Mouse (Mus musculus) midbrain, postnatal 0 days (tissue): ENCODE data around the gene Gm21969. TPM values are rescaled to one million over a fixed set of nuclear protein-coding genes. Genes with fewer than 3 reads are reported as not detected.

Experiments used
- ATAC-seq: fragments of 200-750 bp; cut with Nextera tagmentation; 2 replicates; pipeline ENCODE4 v1.8.0; 2017; ENCODE audit warnings: moderate number of reproducible peaks, mild to moderate bottlenecking, moderate TSS enrichment, moderate library complexity; ENCODE audit not compliant: low FRiP score
- DNase-seq: peaks from one replicate; pipeline ENCODE4 v3.0.0-alpha.2; 2015; ENCODE audit warnings: low spot score
- H3K27ac ChIP-seq: fragments of 300-500 bp; sonication (generic); 2 replicates; pipeline ENCODE4 v1.5.1; 2014; ENCODE audit warnings: low read depth, mild to moderate bottlenecking, low read length, mixed read lengths
- H3K27me3 ChIP-seq: fragments of 300-500 bp; sonication (generic); 2 replicates; pipeline ENCODE4 v1.6.1; 2014; ENCODE audit warnings: low read length, control low read depth, mixed read lengths; ENCODE audit not compliant: insufficient read depth
- H3K36me3 ChIP-seq: fragments of 300-500 bp; sonication (generic); 2 replicates; pipeline ENCODE4 v1.6.1; 2014; ENCODE audit warnings: low read length, control low read depth, mixed read lengths; ENCODE audit not compliant: insufficient read depth
- H3K4me1 ChIP-seq: fragments of 300-500 bp; sonication (generic); 2 replicates; pipeline ENCODE4 v1.6.1; 2014; ENCODE audit warnings: mild to moderate bottlenecking, control low read depth, antibody characterized with exemption, low read length, mixed read lengths; ENCODE audit not compliant: insufficient read depth
- H3K4me2 ChIP-seq: fragments of 300-500 bp; sonication (generic); 2 replicates; pipeline ENCODE4 v1.6.1; 2014; ENCODE audit warnings: low read depth, mild to moderate bottlenecking, low read length, mixed read lengths; ENCODE audit not compliant: poor library complexity, severe bottlenecking
- H3K4me3 ChIP-seq: fragments of 300-500 bp; sonication (generic); 2 replicates; pipeline ENCODE4 v1.5.1; 2014; ENCODE audit warnings: low read depth, mild to moderate bottlenecking, low read length, moderate library complexity
- H3K9ac ChIP-seq: fragments of 300-500 bp; sonication (generic); replicated peaks from 2 replicates; pipeline ENCODE4 v1.6.1; 2014; ENCODE audit warnings: mild to moderate bottlenecking, low read length, moderate library complexity, mixed read lengths; ENCODE audit not compliant: poor library complexity, severe bottlenecking
- H3K9me3 ChIP-seq: fragments of 300-500 bp; sonication (generic); 2 replicates; pipeline ENCODE4 v1.6.1; 2016; ENCODE audit warnings: low read length, control low read depth
- CTCF ChIP-seq: IDR thresholded peaks from 2 replicates; pipeline ENCODE4 v1.5.1; 2016; ENCODE audit warnings: antibody characterized with exemption, mild to moderate bottlenecking
- WGBS: fragments of 180-500 bp; shearing (Covaris S2); extraction: QIAGEN DNeasy Blood & Tissue Kit; methylation state at CpG from one replicate; pipeline ENCODE4 v1.1.7; 2014; 5-methylcytosine and 5-hydroxymethylcytosine counted together
- polyA plus RNA-seq: library from polyadenylated mRNA; unstranded; fragments of >200 nt; fragmentation: Nextera tagmentation; extraction: Ambion mirVana; gene quantifications from 2 replicates; pipeline ENCODE4 v1.2.1, GENCODE M21; 2015
- total RNA-seq: library from RNA; depleted of rRNA; stranded (reverse); fragments of >200 nt; gene quantifications from 2 replicates; pipeline ENCODE4 v1.2.3, GENCODE M21; 2014

Gene Gm21969
- total and polyA plus RNA-seq, 2 experiments from 2014 or later: not detected

DNA sequence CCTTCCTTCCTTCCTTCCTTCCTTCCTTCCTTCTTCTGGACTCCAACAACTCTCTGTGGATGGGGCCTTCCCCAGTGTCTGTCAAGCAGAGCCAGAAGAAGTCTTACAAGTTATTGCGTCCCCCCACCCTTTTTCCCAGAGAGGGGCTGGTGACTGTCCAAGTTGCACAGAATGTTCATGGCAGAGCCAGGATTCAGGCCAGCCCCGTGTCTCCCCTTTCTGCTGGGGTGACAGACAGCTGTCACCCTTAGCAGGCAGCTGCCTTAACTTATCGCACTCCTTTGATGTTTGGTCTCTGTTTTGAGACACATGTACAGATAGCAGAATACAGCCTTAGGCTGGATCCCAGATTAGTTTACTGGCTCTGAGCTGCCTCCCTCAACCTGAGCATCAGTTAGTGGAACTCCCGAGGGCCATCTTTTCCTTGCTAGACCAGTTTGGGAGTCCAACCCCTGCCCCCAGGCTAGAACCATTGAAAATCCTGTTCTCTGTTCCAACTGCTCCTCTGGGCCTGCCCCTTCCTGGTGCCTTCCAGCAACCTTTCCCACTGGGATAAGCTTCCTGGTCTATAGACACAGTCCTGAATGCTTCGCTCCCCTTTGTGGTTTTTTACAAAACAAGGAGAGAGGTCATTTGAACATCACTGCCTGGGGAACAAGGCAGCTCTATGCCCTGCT, 13.5 kb upstream of the Gm21969 start:
- TF ChIP-seq CTCF: no peak
- WGBS: 35% methylated on average over 5 of the region's 5 CpGs
- H3K4me2 ChIP-seq: no peak overlapping the region
- H3K27me3 ChIP-seq: no peaks in the 10 kb centered on the region
- no peak overlapping the region for H3K4me3 ChIP-seq
- H3K9me3 ChIP-seq: no peaks in the 10 kb centered on the region
- H3K4me1 ChIP-seq: no peaks in the 10 kb centered on the region
- DNase-seq: no peak
- no peaks in the 10 kb centered on the region for H3K36me3 ChIP-seq
- no peak overlapping the region for H3K9ac ChIP-seq
- no peak for ATAC-seq
- H3K27ac ChIP-seq: no peak overlapping the region

DNA sequence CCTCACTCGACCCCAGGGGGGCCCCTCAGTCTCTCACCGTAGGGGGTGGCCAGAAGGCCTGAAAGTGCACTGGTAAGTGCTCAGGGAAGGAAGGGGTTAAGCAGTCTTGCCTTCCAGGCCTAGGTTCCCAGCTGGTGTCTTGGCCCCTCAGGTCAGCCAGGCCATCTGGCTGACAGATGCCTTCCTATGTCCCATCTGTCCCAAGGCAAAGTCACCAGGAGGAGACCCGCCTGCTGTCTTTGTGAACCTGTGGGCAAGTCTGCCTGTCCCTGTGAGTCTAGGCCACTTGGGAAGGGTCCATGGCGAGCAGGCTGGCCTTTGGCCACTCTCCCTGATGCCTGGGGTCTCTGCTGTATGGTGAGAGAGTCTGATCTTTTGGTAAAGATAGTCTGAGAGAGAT, 12.5 kb upstream of the Gm21969 start:
- H3K36me3 ChIP-seq: no peaks in the 10 kb centered on the region
- H3K9ac ChIP-seq: no peak overlapping the region
- no peak overlapping the region for H3K27ac ChIP-seq
- TF ChIP-seq CTCF: no peak
- 53% methylated on average over 4 of the region's 4 CpGs for WGBS
- peak; percentile 70 for DNase-seq
- no peak overlapping the region for H3K4me2 ChIP-seq
- no peak overlapping the region for H3K4me3 ChIP-seq
- H3K9me3 ChIP-seq: no peaks in the 10 kb centered on the region
- H3K4me1 ChIP-seq: peaks cover 1% of the 10 kb centered on the region; the same call in 1 of the 2 replicates
- no peaks in the 10 kb centered on the region for H3K27me3 ChIP-seq
- no peak for ATAC-seq

DNA sequence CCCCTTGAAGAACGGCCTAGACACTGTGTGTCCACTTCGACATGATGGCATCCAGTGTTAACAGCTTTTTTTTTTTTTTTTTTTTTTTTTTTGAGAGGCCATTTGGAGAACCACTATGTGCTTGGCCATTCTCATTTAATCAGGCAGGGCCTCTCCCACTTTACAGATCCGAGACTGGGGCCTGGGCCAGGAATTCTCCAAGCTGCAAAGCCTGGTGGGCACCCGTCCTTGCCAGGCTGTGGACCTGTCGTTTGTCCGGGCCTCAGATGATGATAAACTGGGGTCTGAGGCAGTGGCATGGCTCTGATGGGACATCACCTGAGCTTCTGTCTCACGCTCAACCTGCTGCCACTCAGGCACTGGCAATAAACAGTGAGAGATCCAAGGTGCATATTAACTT, 10.1 kb upstream of the Gm21969 start:
- DNase-seq: no peak
- 78% methylated on average over 7 of the region's 7 CpGs for WGBS
- no peak overlapping the region for H3K27ac ChIP-seq

DNA sequence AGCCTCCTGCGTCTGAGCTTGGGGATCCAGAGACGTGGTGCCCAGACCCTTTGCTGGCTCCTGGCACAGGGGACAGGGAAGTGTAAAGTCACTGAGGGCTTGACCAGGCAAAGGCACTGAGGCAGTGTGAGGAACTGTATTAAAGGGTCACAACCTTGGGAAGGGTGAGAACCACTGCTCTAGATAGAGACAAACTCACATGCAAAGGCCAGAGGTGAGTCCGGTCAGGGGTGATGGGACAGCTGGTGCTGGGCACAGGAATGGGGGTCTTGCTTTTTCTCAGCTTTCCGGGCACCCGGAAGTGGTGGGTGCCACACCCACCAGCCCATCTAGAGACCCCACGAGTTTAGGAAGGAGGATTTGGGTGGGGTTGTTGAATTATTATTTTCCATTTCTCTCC, 9.6 kb upstream of the Gm21969 start:
- H3K4me1 ChIP-seq: peaks cover 24% of the 10 kb centered on the region
- no peaks in the 10 kb centered on the region for H3K27me3 ChIP-seq
- no peak for DNase-seq
- H3K4me3 ChIP-seq: no peak overlapping the region
- no peak for ATAC-seq
- WGBS: 82% methylated on average over 6 of the region's 6 CpGs
- no peak overlapping the region for H3K4me2 ChIP-seq
- no peak for TF ChIP-seq CTCF
- H3K27ac ChIP-seq: no peak overlapping the region
- no peaks in the 10 kb centered on the region for H3K9me3 ChIP-seq
- no peak overlapping the region for H3K9ac ChIP-seq
- H3K36me3 ChIP-seq: no peaks in the 10 kb centered on the region

More for the DNA sequence above, 10.1 kb upstream of the Gm21969 start:
- Histone ChIP-seq H3K9ac (no peak overlapping the region), H3K36me3 (no peaks in the 10 kb centered on the region), H3K27me3 (no peaks in the 10 kb centered on the region), H3K4me1 (peaks cover 19% of the 10 kb centered on the region), H3K9me3 (no peaks in the 10 kb centered on the region), H3K4me2 (no peak overlapping the region), H3K4me3 (no peak overlapping the region)
- no peak for ATAC-seq
- TF ChIP-seq CTCF: no peak

DNA sequence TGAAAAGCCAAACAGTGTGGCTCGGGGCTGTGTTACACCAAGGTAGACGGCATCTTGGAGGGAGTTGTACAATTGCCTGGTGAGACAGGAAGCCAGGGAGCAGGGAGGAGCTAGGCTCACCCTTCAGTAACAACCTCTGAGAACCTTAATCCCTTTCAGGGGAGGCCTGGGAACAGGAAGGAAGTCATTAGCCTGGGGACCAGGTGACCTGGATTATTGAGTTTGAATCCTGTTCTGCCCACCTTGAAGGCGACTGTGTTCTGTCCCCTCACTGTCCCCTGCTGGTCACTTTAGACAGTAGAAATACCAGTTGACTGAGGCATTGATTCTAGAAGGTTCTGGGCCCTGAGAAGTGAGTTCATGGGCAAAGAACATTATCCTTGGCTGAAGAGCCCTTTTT, 8.9 kb upstream of the Gm21969 start:
- H3K27ac ChIP-seq: no peak overlapping the region
- H3K4me1 ChIP-seq: peaks cover 30% of the 10 kb centered on the region
- H3K27me3 ChIP-seq: no peaks in the 10 kb centered on the region
- ATAC-seq (no peak), DNase-seq (no peak)
- peak; percentile 48 for TF ChIP-seq CTCF
- H3K36me3 ChIP-seq: no peaks in the 10 kb centered on the region
- no peak overlapping the region for H3K4me2 ChIP-seq
- H3K4me3 ChIP-seq: no peak overlapping the region
- WGBS: 62% methylated on average over 3 of the region's 3 CpGs
- H3K9me3 ChIP-seq: no peaks in the 10 kb centered on the region
- no peak overlapping the region for H3K9ac ChIP-seq

DNA sequence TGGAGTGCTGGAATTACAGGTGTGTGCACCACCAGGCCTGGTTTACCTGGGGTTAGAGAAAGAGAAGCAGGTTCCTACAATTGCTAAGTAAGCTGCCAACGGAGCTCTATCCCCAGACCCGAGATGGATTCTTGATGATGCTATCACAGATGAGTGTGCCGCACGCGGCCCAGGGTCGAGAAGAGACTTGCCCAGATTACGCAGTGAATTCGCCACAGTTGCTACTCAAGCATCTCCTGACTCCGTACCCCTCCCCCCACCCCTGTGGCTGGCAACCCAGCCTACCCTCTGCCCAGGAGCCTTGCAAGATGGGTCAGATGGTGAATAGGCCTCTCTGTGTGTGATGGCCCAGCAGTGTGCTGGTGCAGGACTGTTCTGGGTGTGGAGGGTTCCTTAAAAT, 6.3 kb upstream of the Gm21969 start:
- Histone ChIP-seq H3K27me3 (no peaks in the 10 kb centered on the region), H3K9me3 (no peaks in the 10 kb centered on the region), H3K4me1 (peaks cover 34% of the 10 kb centered on the region), H3K4me3 (no peak overlapping the region), H3K36me3 (no peaks in the 10 kb centered on the region), H3K27ac (peak overlapping the region; percentile 43; the same call in 1 of the 2 replicates), H3K4me2 (peak overlapping the region; percentile 15; the same call in 1 of the 2 replicates), H3K9ac (peak overlapping the region; percentile 42; the same call in 1 of the 2 replicates)
- ATAC-seq (0 out of 2 replicates have a peak, but pooled peaks have one; percentile 19), DNase-seq (no peak)
- TF ChIP-seq CTCF: no peak
- WGBS: 19% methylated on average over 9 of the region's 9 CpGs
